Mouse (Mus musculus) G1E (cell line): ENCODE measurements around the gene Peli2.

Source experiments
- CTCF ChIP-seq: IDR thresholded peaks from 2 replicates; pipeline ENCODE4 v1.5.1; 2012; ENCODE audit warnings: low read depth, low read length, inconsistent platforms, mixed read lengths
- GATA1 ChIP-seq: IDR thresholded peaks from 2 replicates; pipeline ENCODE4 v1.6.1; 2012; ENCODE audit warnings: borderline replicate concordance, low read length, inconsistent platforms, mixed read lengths
- GATA2 ChIP-seq: IDR thresholded peaks from 2 replicates; pipeline ENCODE4 v1.6.1; 2012; ENCODE audit warnings: low read depth, low read length, inconsistent platforms, borderline replicate concordance
- POLR2AphosphoS5 ChIP-seq: IDR thresholded peaks from 2 replicates; pipeline ENCODE4 v1.6.1; 2012; ENCODE audit warnings: low read depth, low read length, inconsistent platforms; ENCODE audit not compliant: insufficient replicate concordance
- TAL1 ChIP-seq: conservative IDR thresholded peaks from 2 replicates; pipeline ENCODE4 v1.6.1; 2012; ENCODE audit warnings: low read depth, low read length, inconsistent platforms, mixed read lengths

DNA sequence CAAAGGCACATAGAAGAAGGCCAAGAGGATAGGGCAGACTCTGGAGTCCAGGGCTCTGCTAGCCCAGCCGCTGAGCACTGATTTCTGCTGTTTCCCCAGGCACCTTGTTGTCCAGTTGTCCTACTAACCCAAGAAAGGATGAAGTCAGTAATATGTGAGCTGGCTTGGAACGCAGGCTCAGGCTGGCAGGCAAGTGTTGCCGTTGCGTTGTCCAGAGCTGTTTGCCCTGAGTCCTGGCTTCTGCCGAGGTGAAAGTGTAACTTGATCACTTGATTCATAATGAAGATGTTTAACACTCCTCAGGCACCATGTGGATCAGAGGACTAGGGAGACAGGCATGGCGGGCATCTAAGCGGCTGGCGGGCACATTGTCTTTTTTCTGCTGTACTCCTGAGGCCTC lies 21.1 kb downstream of the Peli2 start:
- TF ChIP-seq CTCF (no peak), GATA1 (no peak), TAL1 (no peak), GATA2 (no peak), POLR2AphosphoS5 (no peak)
